Mouse (Mus musculus) heart, embryonic 13.5 days (tissue): ENCODE data around the gene Btn2a2. TPM values are rescaled to one million over a fixed set of nuclear protein-coding genes. Genes with fewer than 3 reads are reported as not detected.
A peak's percentile ranks its signal among the peaks of the same experiment; 100 is the strongest.

Source experiments
- ATAC-seq: fragments of 200-750 bp; cut with Nextera tagmentation; 2 replicates; pipeline ENCODE4 v1.8.0; 2017; ENCODE audit warnings: moderate TSS enrichment; ENCODE audit not compliant: insufficient number of reproducible peaks, low FRiP score, low TSS enrichment; ENCODE audit errors: extremely low read depth
- H3K27ac ChIP-seq: fragments of 300-500 bp; sonication (generic); replicated peaks from 2 replicates; pipeline ENCODE4 v1.5.1; 2015; ENCODE audit warnings: moderate library complexity, mild to moderate bottlenecking, inconsistent platforms
- H3K27me3 ChIP-seq: fragments of 300-500 bp; sonication (generic); replicated peaks from 2 replicates; pipeline ENCODE4 v1.6.1; 2015; ENCODE audit warnings: mild to moderate bottlenecking, inconsistent platforms
- H3K36me3 ChIP-seq: fragments of 300-500 bp; sonication (generic); 2 replicates; pipeline ENCODE4 v1.6.1; 2015; ENCODE audit warnings: mild to moderate bottlenecking, inconsistent platforms
- H3K4me1 ChIP-seq: fragments of 300-500 bp; sonication (generic); 2 replicates; pipeline ENCODE4 v1.6.1; 2015; ENCODE audit warnings: inconsistent platforms
- H3K4me2 ChIP-seq: fragments of 300-500 bp; sonication (generic); 2 replicates; pipeline ENCODE4 v1.6.1; 2015; ENCODE audit warnings: inconsistent platforms, mild to moderate bottlenecking, moderate library complexity
- H3K4me3 ChIP-seq: fragments of 300-500 bp; sonication (generic); 2 replicates; pipeline ENCODE4 v1.5.1; 2015; ENCODE audit warnings: moderate library complexity, mild to moderate bottlenecking, inconsistent platforms
- H3K9ac ChIP-seq: fragments of 300-500 bp; sonication (generic); 2 replicates; pipeline ENCODE4 v1.6.1; 2015; ENCODE audit warnings: inconsistent platforms, mild to moderate bottlenecking, moderate library complexity
- H3K9me3 ChIP-seq: fragments of 300-500 bp; sonication (generic); 2 replicates; pipeline ENCODE4 v1.6.1; 2016; ENCODE audit warnings: inconsistent platforms
- WGBS: fragments of 180-500 bp; shearing (Covaris S2); methylation state at CpG from one replicate; pipeline ENCODE4 v1.1.7; 2015; ENCODE audit warnings: mixed read lengths; 5-methylcytosine and 5-hydroxymethylcytosine counted together
- polyA plus RNA-seq: library from polyadenylated mRNA; unstranded; fragments of >200 nt; fragmentation: Nextera tagmentation; extraction: Ambion mirVana; gene quantifications from 2 replicates; pipeline ENCODE4 v1.2.1, GENCODE M21; 2015

The Btn2a2 gene
- polyA plus RNA-seq, 1 experiment from 2014 or later = 0.45 TPM

- H3K27ac ChIP-seq = peak overlapping the region; percentile 17; the same call in 1 of the 2 replicates
- peaks cover 17% of the 10 kb centered on the region for H3K4me1 ChIP-seq
- H3K36me3 ChIP-seq = no peaks in the 10 kb centered on the region
- no peaks in the 10 kb centered on the region for H3K9me3 ChIP-seq
- ATAC-seq = no peak
- H3K4me2 ChIP-seq = peak overlapping the region; percentile 73
- no peaks in the 10 kb centered on the region for H3K27me3 ChIP-seq
- H3K4me3 ChIP-seq = peak overlapping the region; percentile 64
- H3K9ac ChIP-seq = 0 out of 2 replicates have a peak overlapping the region, but pooled peaks have one; percentile 41
- 51% methylated on average over 5 of the region's 5 CpGs for WGBS
Measured at GRCm38 (mm10) chr13:23444451-23444850, 44.2 kb downstream of the Btn2a2 start.

GRCm38 (mm10) chr13:23439901-23440300, 48.8 kb downstream of the Btn2a2 start:
- Histone ChIP-seq H3K27ac (no peak overlapping the region), H3K9ac (no peak overlapping the region), H3K4me2 (no peak overlapping the region), H3K4me1 (peaks cover 15% of the 10 kb centered on the region), H3K27me3 (no peaks in the 10 kb centered on the region), H3K4me3 (no peak overlapping the region), H3K36me3 (no peaks in the 10 kb centered on the region), H3K9me3 (no peaks in the 10 kb centered on the region)
- no peak for ATAC-seq
- 59% methylated on average over 10 of the region's 10 CpGs for WGBS

GRCm38 (mm10) chr13:23438521-23438920, 50.1 kb downstream of the Btn2a2 start:
- peaks cover 16% of the 10 kb centered on the region for H3K4me1 ChIP-seq
- under 1% methylated on average over 7 of the region's 7 CpGs for WGBS

GRCm38 (mm10) chr13:23437908-23438307, 50.7 kb downstream of the Btn2a2 start:
- ATAC-seq = peak; percentile 78; the same call in 1 of the 2 replicates
- peak overlapping the region; percentile 82 for H3K27ac ChIP-seq
- H3K9ac ChIP-seq = peak overlapping the region; percentile 86
- H3K9me3 ChIP-seq = no peaks in the 10 kb centered on the region
- H3K36me3 ChIP-seq = no peaks in the 10 kb centered on the region
- H3K4me1 ChIP-seq = peaks cover 16% of the 10 kb centered on the region
- no peaks in the 10 kb centered on the region for H3K27me3 ChIP-seq
- H3K4me2 ChIP-seq = peak overlapping the region; percentile 82
- peak overlapping the region; percentile 74 for H3K4me3 ChIP-seq
- under 1% methylated on average over 17 of the region's 17 CpGs for WGBS

More at GRCm38 (mm10) chr13:23438521-23438920, 50.1 kb downstream of the Btn2a2 start:
- Histone ChIP-seq H3K27ac (peak overlapping the region; percentile 73; the same call in 1 of the 2 replicates), H3K9ac (peak overlapping the region; percentile 74), H3K4me3 (peak overlapping the region; percentile 74), H3K27me3 (no peaks in the 10 kb centered on the region), H3K9me3 (no peaks in the 10 kb centered on the region), H3K4me2 (peak overlapping the region; percentile 82), H3K36me3 (no peaks in the 10 kb centered on the region)
- ATAC-seq = no peak

DNA sequence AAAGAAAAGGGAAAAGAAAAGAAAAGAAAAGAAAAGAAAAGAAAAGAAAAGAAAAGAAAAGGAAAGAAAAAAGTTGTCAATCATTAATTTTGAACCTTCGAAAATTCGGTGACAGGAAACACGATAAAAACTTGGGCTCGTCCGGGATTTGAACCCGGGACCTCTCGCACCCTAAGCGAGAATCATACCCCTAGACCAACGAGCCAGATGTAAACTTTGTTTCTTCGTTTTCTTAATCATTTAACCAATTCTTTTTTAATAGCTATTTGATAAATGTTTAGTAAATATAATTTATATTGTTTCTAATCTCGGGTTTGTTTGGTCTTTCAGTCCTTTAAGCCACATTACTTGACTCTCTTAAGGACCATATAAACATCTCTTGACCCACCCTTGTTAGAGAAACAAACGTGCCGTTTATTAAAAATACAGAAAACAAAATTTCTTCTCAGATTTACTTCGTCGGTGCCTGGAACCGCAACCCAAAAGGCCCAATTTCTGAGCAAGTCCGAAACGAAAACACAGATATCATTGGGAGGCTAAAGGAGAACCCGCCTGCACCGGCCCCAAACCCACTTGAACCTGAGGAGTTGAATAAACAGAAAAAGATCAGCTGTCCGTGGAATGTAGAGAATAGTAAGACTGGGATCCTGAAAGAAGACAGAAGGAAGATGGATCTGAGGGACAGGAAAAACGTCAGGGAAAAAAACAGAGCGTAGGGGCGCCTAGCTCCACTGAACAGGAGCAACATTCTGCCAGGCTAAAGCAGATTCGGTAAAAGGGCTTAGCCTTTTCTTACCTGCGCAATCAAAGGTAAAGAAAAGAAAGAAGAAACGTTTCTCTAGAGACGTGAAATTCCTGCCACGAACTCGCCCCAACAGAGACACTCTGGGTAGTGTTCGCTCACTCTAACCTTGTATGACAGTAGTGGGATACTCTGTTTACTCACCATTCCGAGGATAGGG, 51.5 kb downstream of the Btn2a2 start:
- Histone ChIP-seq H3K9me3 (no peaks in the 10 kb centered on the region), H3K4me3 (peak overlapping the region; percentile 74), H3K36me3 (no peaks in the 10 kb centered on the region), H3K27ac (peak overlapping the region; percentile 82), H3K27me3 (no peaks in the 10 kb centered on the region), H3K4me1 (peaks cover 16% of the 10 kb centered on the region), H3K9ac (peak overlapping the region; percentile 86), H3K4me2 (peak overlapping the region; percentile 82)
- peak; percentile 11; the same call in 1 of the 2 replicates for ATAC-seq
- WGBS = under 1% methylated on average over 32 of the region's 32 CpGs

DNA sequence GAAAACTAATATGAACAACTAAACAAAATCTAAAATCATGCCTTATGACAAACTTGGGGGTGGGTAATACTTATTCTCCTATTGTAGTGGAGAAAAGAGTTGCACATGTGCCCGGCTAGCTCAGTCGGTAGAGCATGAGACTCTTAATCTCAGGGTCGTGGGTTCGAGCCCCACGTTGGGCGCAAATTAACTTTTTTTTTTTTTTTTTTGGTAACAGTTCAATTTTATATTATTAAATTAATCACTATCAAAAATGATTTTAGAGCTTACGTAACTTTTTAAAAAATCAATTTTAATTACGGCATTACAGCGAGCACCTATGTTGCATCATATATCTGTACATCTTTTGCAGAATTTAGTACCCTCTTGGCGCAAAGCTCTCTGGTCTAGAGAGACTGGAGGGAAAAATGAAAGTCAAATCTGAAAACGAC, 52.4 kb downstream of the Btn2a2 start:
- Histone ChIP-seq H3K9ac (peak overlapping the region; percentile 83; the same call in 1 of the 2 replicates), H3K9me3 (no peaks in the 10 kb centered on the region), H3K4me1 (peaks cover 16% of the 10 kb centered on the region), H3K4me2 (peak overlapping the region; percentile 82), H3K4me3 (peak overlapping the region; percentile 74), H3K27ac (no peak overlapping the region; the same call in 1 of the 2 replicates), H3K27me3 (no peaks in the 10 kb centered on the region), H3K36me3 (no peaks in the 10 kb centered on the region)
- no peak for ATAC-seq
- WGBS = 2% methylated on average over 11 of the region's 11 CpGs

DNA sequence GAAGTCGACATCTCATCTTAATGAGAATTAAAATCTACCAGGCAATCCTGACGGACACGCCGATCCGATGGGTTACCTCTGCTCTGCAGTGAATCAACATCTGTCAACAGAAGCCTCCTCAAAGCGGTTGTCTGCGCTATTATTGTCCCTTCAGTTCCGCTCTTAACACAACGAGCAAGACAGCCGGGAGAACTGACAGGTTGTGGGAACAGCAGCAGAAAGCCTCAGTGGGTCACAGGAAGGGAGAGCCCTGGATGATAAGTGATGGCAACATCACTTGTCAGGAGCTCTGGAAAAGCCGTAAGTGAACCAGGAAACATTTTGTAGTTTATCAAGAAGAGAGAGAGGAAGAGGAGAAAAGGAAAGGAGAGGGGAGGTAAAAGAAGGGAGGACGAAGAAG, 53.0 kb downstream of the Btn2a2 start:
- H3K4me1 ChIP-seq = peaks cover 16% of the 10 kb centered on the region
- H3K4me2 ChIP-seq = peak overlapping the region; percentile 82
- peak overlapping the region; percentile 67 for H3K27ac ChIP-seq
- peak overlapping the region; percentile 74 for H3K4me3 ChIP-seq
- H3K36me3 ChIP-seq = no peaks in the 10 kb centered on the region
- 1% methylated on average over 12 of the region's 12 CpGs for WGBS
- no peak for ATAC-seq
- no peaks in the 10 kb centered on the region for H3K9me3 ChIP-seq
- peak overlapping the region; percentile 83 for H3K9ac ChIP-seq
- H3K27me3 ChIP-seq = no peaks in the 10 kb centered on the region

GRCm38 (mm10) chr13:23435241-23435640, 53.4 kb downstream of the Btn2a2 start:
- H3K4me3 ChIP-seq = peak overlapping the region; percentile 74
- 18% methylated on average over 4 of the region's 4 CpGs for WGBS
- H3K9ac ChIP-seq = peak overlapping the region; percentile 83
- no peak for ATAC-seq
- H3K36me3 ChIP-seq = no peaks in the 10 kb centered on the region
- H3K27me3 ChIP-seq = no peaks in the 10 kb centered on the region
- H3K27ac ChIP-seq = peak overlapping the region; percentile 67
- H3K4me2 ChIP-seq = peak overlapping the region; percentile 82
- peaks cover 16% of the 10 kb centered on the region for H3K4me1 ChIP-seq
- no peaks in the 10 kb centered on the region for H3K9me3 ChIP-seq

DNA sequence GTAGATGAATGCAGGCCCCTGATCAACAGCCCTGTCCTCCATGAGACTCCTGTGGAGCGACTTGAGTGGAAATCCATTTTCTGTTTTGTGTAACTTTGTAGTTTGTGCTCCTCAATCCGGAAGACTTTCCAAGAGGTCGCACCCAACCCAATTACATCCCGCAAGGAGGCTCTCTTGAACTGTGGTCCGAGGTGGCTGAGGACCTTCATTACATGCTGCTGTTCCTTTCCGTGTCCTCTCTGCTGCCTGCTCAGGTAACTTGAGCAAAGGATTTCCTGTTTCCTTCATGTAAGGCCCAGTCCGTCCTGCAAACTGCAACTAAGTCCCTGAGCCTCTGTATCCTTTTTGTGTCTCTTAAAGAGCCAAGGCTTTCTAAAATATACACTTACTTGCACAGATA, 54.2 kb downstream of the Btn2a2 start:
- Histone ChIP-seq H3K4me2 (peak overlapping the region; percentile 82), H3K36me3 (no peaks in the 10 kb centered on the region), H3K27me3 (no peaks in the 10 kb centered on the region), H3K4me1 (peaks cover 23% of the 10 kb centered on the region), H3K9me3 (no peaks in the 10 kb centered on the region), H3K27ac (no peak overlapping the region; the same call in 1 of the 2 replicates), H3K9ac (peak overlapping the region; percentile 56), H3K4me3 (peak overlapping the region; percentile 13)
- WGBS = 19% methylated on average over 7 of the region's 7 CpGs
- no peak for ATAC-seq

- no peak for ATAC-seq
- peak overlapping the region; percentile 82 for H3K4me2 ChIP-seq
- H3K4me1 ChIP-seq = peaks cover 29% of the 10 kb centered on the region
- H3K27ac ChIP-seq = no peak overlapping the region
- H3K4me3 ChIP-seq = no peak overlapping the region
- no peak overlapping the region for H3K9ac ChIP-seq
- no peaks in the 10 kb centered on the region for H3K9me3 ChIP-seq
- no peaks in the 10 kb centered on the region for H3K27me3 ChIP-seq
- no peaks in the 10 kb centered on the region for H3K36me3 ChIP-seq
- WGBS = 57% methylated on average over 5 of the region's 5 CpGs
Measured at GRCm38 (mm10) chr13:23433801-23434200, 54.9 kb downstream of the Btn2a2 start.

- H3K9me3 ChIP-seq = no peaks in the 10 kb centered on the region
- H3K27me3 ChIP-seq = no peaks in the 10 kb centered on the region
- peak overlapping the region; percentile 66 for H3K4me3 ChIP-seq
- H3K9ac ChIP-seq = peak overlapping the region; percentile 74
- no peaks in the 10 kb centered on the region for H3K36me3 ChIP-seq
- H3K27ac ChIP-seq = peak overlapping the region; percentile 95; the same call in 1 of the 2 replicates
- ATAC-seq = no peak
- H3K4me1 ChIP-seq = peaks cover 29% of the 10 kb centered on the region
- H3K4me2 ChIP-seq = peak overlapping the region; percentile 82
- 10% methylated on average over 5 of the region's 5 CpGs for WGBS
Measured at GRCm38 (mm10) chr13:23433206-23433605, 55.5 kb downstream of the Btn2a2 start.
